Mouse (Mus musculus): Measurements from ENCODE around the gene Neu3.

DNA sequence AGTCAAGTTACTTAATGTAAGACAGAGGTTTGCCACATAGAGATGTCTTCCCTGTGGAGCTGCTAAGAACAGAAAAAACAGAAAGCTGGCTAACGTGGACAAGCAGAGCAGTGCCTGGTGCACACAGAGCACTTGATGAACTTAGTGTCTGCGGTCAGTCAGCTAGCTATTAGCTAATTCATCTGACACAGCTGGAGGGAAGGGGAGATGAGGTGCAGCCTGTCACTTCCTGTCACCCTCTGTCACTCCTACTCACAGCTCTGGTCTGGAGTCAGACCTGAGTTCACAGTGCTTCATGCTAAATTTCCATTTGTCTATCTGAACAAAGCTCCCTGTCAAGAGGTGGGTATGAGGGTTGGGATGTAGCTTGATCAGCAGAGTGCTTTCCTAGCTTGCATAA, 34.1 kb downstream of the Neu3 start:
- TF ChIP-seq CTCF (IDR thresholded peaks at IDR 0.05; ENCODE audit: low read depth): no peak
- no peak for TF ChIP-seq EP300 (IDR thresholded peaks at IDR 0.05; ENCODE audit: low read depth)

All from liver, postnatal 0 days (tissue).